Mouse (Mus musculus) megakaryocyte, embryonic 14.5 days (primary cell): ENCODE data around the gene Wdr17.

Experiments
- FLI1 ChIP-seq: IDR thresholded peaks from 2 replicates; pipeline ENCODE4 v1.6.1; 2012; ENCODE audit warnings: low read length, inconsistent platforms, mixed read lengths
- GATA1 ChIP-seq: IDR thresholded peaks from 3 replicates; pipeline ENCODE4 v1.6.1; 2012; ENCODE audit warnings: mixed read lengths, low read length, inconsistent platforms, borderline replicate concordance

GRCm38 (mm10) chr8:54597386-54597785 lies 289.6 kb downstream of the Wdr17 start:
- TF ChIP-seq GATA1 (no peak), FLI1 (no peak)
